Mouse (Mus musculus): Measurements from ENCODE around the gene Acat3.
"Not testable (repeated sequence)": the region's sequence is repeated elsewhere in the genome, so short reads cannot be mapped to it uniquely, and the experiment has no call there.

Gene Acat3

GRCm38 (mm10) chr17:12916588-12917380, 23.6 kb downstream of the Acat3 start:
- DNase-seq, result peak in 1 of 2 experiments; percentile 63

GRCm38 (mm10) chr17:12915881-12916583, 24.4 kb downstream of the Acat3 start, which contains the start of gene Mrpl18:
Gene Mrpl18 (minus strand): TSS chr17:12916345.
- peak; percentile 98 to 99 for DNase-seq

GRCm38 (mm10) chr17:12915488-12915880, 24.9 kb downstream of the Acat3 start, which contains the start of gene Tcp1:
Gene Tcp1 (plus strand): TSS chr17:12915701.
- DNase-seq, result peak in 1 of 2 experiments; percentile 28

GRCm38 (mm10) chr17:12910391-12910790, 30.0 kb downstream of the Acat3 start:
- DNase-seq, result no peak

- no peak for DNase-seq
These were observed 30.8 kb downstream of the Acat3 start, which contains the start of gene Pnldc1 for GRCm38 (mm10) chr17:12909361-12910280. Gene Pnldc1 (minus strand): TSS chr17:12910230.

GRCm38 (mm10) chr17:12906436-12906835, 34.0 kb downstream of the Acat3 start:
- no peak for DNase-seq

- no peak for DNase-seq
These were observed 34.6 kb downstream of the Acat3 start for GRCm38 (mm10) chr17:12905810-12906209.

GRCm38 (mm10) chr17:12904349-12904748, 36.1 kb downstream of the Acat3 start:
- DNase-seq, result no peak

GRCm38 (mm10) chr17:12903372-12904333, 36.7 kb downstream of the Acat3 start:
- no peak for DNase-seq

- DNase-seq, result no peak
These were observed 38.1 kb downstream of the Acat3 start for GRCm38 (mm10) chr17:12902291-12902690.

GRCm38 (mm10) chr17:12898607-12899006, 41.8 kb downstream of the Acat3 start:
- DNase-seq, result not testable (repeated sequence)

GRCm38 (mm10) chr17:12897674-12898073, 42.7 kb downstream of the Acat3 start:
- no peak for DNase-seq

- no peak for DNase-seq
These were observed 48.4 kb downstream of the Acat3 start for GRCm38 (mm10) chr17:12892033-12892432.

- DNase-seq, result no peak
These were observed 49.3 kb downstream of the Acat3 start for GRCm38 (mm10) chr17:12891054-12891453.

GRCm38 (mm10) chr17:12887021-12887775, 53.2 kb downstream of the Acat3 start:
- DNase-seq, result no peak

- DNase-seq, result no peak
These were observed 53.8 kb downstream of the Acat3 start for GRCm38 (mm10) chr17:12886620-12887019.

- DNase-seq, result no peak
These were observed 59.2 kb downstream of the Acat3 start for GRCm38 (mm10) chr17:12881216-12881615.

GRCm38 (mm10) chr17:12880178-12880577, 60.2 kb downstream of the Acat3 start:
- DNase-seq, result peak; percentile 46 to 63

GRCm38 (mm10) chr17:12875734-12876133, 64.7 kb downstream of the Acat3 start, which contains the start of gene Mrgprh:
Gene Mrgprh (plus strand): TSS chr17:12876034.
- no peak for DNase-seq
